Mouse (Mus musculus): ENCODE measurements around the gene Akap6. TPM values are rescaled to one million over a fixed set of nuclear protein-coding genes. Genes with fewer than 3 reads are reported as not detected.

Gene Akap6
- polyA plus RNA-seq, 1 experiment from 2014 or later: 10.8 TPM

DNA sequence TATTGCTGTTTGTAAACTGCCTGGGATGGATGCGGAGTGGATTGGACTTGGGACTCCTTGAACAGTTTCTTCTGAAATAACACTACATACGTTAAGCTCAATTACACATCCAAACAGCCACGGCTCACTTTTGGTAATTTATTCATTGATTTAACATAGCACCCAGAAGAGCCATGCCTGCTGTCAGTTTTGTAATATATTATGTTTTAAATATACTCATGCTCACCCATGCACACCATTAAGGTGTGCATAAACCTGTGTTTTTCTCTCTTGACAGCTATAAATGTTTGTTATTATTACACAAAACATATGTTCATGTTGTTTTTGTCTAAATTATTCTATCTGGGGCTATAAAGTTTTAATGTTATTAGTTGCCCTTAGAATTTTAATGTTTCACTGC lies 258.4 kb downstream of the Akap6 start:
- WGBS: 85% methylated on average over 3 of the region's 3 CpGs
- Histone ChIP-seq H3K27ac (ENCODE audit: low read length) (no peak overlapping the region), H3K9ac (ENCODE audit: low read length) (no peak overlapping the region), H3K27me3 (ENCODE audit: control insufficient read depth, insufficient read depth, low read length) (no peaks in the 10 kb centered on the region), H3K4me2 (ENCODE audit: low read depth, low read length) (no peak overlapping the region), H3K9me3 (replicated peaks; ENCODE audit: control insufficient read depth, low read length) (no peaks in the 10 kb centered on the region), H3K4me1 (ENCODE audit: control insufficient read depth, insufficient read depth, low read length) (no peaks in the 10 kb centered on the region), H3K36me3 (ENCODE audit: control insufficient read depth, insufficient read depth) (0 out of 2 replicates have a peak, but pooled peaks cover 2% of the 10 kb centered on the region), H3K4me3 (ENCODE audit: low read length) (no peak overlapping the region)
- no peak for ATAC-seq (replicated peaks; ENCODE audit: extremely low read depth, insufficient read depth, low FRiP score)

DNA sequence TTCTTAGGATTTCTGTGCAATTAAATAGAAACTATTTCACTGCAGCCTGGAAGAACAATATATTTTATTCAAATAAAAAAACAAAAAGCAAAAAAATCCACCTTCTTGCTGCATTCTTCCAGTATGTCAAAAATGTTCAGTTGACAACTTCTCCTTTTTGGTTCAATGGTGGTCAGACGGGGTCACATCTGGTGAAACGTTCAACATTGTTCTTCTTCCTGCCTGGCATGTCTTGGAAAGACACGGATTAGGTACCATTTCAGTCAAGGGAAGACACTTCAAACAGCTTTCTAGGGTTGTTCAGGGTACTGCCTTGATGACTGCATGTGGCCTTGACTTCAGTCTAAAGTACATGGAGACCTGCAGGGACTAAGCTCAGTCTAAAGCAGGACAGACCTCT lies 258.8 kb downstream of the Akap6 start:
- Histone ChIP-seq H3K27me3 (ENCODE audit: control insufficient read depth, insufficient read depth, low read length) (no peaks in the 10 kb centered on the region), H3K36me3 (ENCODE audit: control insufficient read depth, insufficient read depth) (0 out of 2 replicates have a peak, but pooled peaks cover 2% of the 10 kb centered on the region), H3K4me1 (ENCODE audit: control insufficient read depth, insufficient read depth, low read length) (no peaks in the 10 kb centered on the region), H3K4me2 (ENCODE audit: low read depth, low read length) (no peak overlapping the region), H3K9me3 (replicated peaks; ENCODE audit: control insufficient read depth, low read length) (no peaks in the 10 kb centered on the region), H3K4me3 (ENCODE audit: low read length) (no peak overlapping the region), H3K27ac (ENCODE audit: low read length) (no peak overlapping the region), H3K9ac (ENCODE audit: low read length) (no peak overlapping the region)
- no peak for ATAC-seq (replicated peaks; ENCODE audit: extremely low read depth, insufficient read depth, low FRiP score)
- WGBS: 62% methylated on average over 3 of the region's 3 CpGs

DNA sequence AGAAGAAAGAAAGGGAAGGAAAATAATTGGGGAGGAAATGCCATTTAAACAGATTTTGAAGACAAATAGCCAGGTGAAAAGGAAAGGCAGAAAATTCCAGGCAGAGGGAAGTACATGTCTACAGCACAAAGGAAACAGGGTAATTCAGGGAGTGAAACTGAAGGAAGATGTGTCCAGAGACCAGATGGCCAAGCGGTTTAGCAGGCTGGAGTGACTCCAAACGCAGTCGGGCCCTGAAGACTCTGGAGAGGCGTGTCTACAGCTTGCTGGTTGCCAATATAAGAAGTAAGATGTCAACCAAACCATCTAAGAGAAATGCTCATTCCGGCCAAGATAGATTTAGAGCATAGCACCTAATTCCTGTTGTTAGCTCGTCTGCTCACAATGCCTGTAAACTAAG lies 292.6 kb downstream of the Akap6 start:
- Histone ChIP-seq H3K4me3 (ENCODE audit: low read length) (no peak overlapping the region), H3K27ac (ENCODE audit: low read length) (no peak overlapping the region), H3K4me2 (ENCODE audit: low read depth, low read length) (no peak overlapping the region), H3K4me1 (ENCODE audit: control insufficient read depth, insufficient read depth, low read length) (no peaks in the 10 kb centered on the region), H3K36me3 (ENCODE audit: control insufficient read depth, insufficient read depth) (no peaks in the 10 kb centered on the region), H3K27me3 (ENCODE audit: control insufficient read depth, insufficient read depth, low read length) (no peaks in the 10 kb centered on the region), H3K9me3 (replicated peaks; ENCODE audit: control insufficient read depth, low read length) (no peaks in the 10 kb centered on the region), H3K9ac (ENCODE audit: low read length) (no peak overlapping the region)
- WGBS: 72% methylated on average over 6 of the region's 6 CpGs
- ATAC-seq (replicated peaks; ENCODE audit: extremely low read depth, insufficient read depth, low FRiP score): no peak

DNA sequence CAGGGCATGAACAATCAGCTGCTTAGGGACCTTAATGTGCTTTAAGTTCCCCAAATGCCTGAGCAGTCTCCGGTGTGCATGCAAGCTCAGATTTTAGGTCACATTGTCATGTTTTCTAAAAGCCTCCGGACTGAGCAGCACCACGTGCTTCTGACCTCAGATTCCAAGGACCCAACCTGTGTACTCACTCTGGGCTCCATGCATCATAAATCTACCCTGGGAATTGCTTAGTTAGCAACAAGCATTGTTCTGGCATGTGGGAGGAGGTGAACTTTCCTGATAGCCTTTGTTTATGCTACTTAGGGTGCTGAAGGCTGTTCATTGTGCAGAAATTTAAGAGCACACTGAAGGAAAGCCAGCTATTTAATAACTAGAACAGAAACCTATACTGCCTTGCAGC lies 313.2 kb downstream of the Akap6 start:
- no peaks in the 10 kb centered on the region for H3K9me3 ChIP-seq (replicated peaks; ENCODE audit: control insufficient read depth, low read length)
- 46% methylated on average over 3 of the region's 3 CpGs for WGBS
- no peaks in the 10 kb centered on the region for H3K36me3 ChIP-seq (ENCODE audit: control insufficient read depth, insufficient read depth)
- H3K27ac ChIP-seq (ENCODE audit: low read length): no peak overlapping the region
- no peak for ATAC-seq (replicated peaks; ENCODE audit: extremely low read depth, insufficient read depth, low FRiP score)
- no peak overlapping the region for H3K9ac ChIP-seq (ENCODE audit: low read length)
- no peaks in the 10 kb centered on the region for H3K27me3 ChIP-seq (ENCODE audit: control insufficient read depth, insufficient read depth, low read length)
- no peaks in the 10 kb centered on the region for H3K4me1 ChIP-seq (ENCODE audit: control insufficient read depth, insufficient read depth, low read length)
- no peak overlapping the region for H3K4me2 ChIP-seq (ENCODE audit: low read depth, low read length)
- H3K4me3 ChIP-seq (ENCODE audit: low read length): no peak overlapping the region

DNA sequence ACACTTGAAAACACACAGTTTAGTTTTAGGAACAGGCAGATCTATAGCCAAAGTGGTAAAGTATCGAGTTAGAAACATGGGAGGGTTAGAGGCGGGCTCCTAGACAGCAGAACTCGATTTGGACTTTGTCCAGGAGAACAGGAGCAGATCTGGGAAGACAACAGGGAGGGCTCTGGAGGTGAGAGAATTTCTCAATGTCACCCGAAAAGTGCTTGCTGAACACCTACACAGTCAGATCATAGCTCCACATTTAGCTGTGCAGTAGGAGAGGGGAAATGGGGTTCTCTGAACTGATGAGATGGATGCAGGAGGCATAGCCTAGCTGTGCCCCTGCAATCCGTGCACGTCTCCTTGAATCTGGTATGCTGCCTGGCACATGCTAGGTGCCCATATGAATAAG lies 315.4 kb downstream of the Akap6 start:
- no peaks in the 10 kb centered on the region for H3K9me3 ChIP-seq (replicated peaks; ENCODE audit: control insufficient read depth, low read length)
- H3K4me1 ChIP-seq (ENCODE audit: control insufficient read depth, insufficient read depth, low read length): no peaks in the 10 kb centered on the region
- no peaks in the 10 kb centered on the region for H3K27me3 ChIP-seq (ENCODE audit: control insufficient read depth, insufficient read depth, low read length)
- no peak for ATAC-seq (replicated peaks; ENCODE audit: extremely low read depth, insufficient read depth, low FRiP score)
- H3K9ac ChIP-seq (ENCODE audit: low read length): no peak overlapping the region
- H3K27ac ChIP-seq (ENCODE audit: low read length): no peak overlapping the region
- no peak overlapping the region for H3K4me2 ChIP-seq (ENCODE audit: low read depth, low read length)
- no peak overlapping the region for H3K4me3 ChIP-seq (ENCODE audit: low read length)
- H3K36me3 ChIP-seq (ENCODE audit: control insufficient read depth, insufficient read depth): no peaks in the 10 kb centered on the region
- WGBS: 85% methylated on average over 6 of the region's 6 CpGs

DNA sequence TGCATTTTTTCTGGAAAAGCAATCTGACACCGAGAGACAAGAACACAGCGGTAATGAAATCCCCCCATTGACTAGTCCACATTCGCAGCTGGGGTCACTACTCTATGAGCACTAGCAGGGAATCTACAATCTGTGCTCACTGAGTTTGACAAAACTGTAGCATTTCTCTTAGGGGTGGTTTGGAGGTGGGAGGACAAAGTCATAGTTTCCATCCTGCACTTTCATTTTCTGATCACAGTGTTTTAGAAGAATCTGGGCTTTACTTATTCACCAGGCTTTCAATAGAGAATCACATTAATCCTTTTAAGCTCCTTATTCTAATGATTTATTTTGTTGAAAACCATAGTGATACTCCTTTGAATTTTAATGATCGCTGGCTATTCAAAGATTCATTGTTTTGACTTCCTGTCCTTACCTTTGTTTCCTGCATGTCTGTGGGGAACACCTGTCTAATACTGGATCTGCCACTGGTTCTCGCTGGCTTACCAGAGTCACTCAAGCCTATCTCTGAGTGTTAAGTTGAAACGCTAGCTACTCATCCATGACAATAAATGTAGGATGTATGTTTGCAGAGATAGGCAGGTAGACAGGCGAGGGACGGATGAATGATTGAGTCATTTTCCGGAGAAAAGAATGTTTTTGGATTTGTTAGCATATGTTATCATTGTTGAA lies 325.5 kb downstream of the Akap6 start:
- Histone ChIP-seq H3K27me3 (ENCODE audit: control insufficient read depth, insufficient read depth, low read length) (no peaks in the 10 kb centered on the region), H3K9ac (ENCODE audit: low read length) (no peak overlapping the region), H3K4me3 (ENCODE audit: low read length) (no peak overlapping the region), H3K4me1 (ENCODE audit: control insufficient read depth, insufficient read depth, low read length) (no peaks in the 10 kb centered on the region), H3K4me2 (ENCODE audit: low read depth, low read length) (no peak overlapping the region), H3K9me3 (replicated peaks; ENCODE audit: control insufficient read depth, low read length) (no peaks in the 10 kb centered on the region), H3K36me3 (ENCODE audit: control insufficient read depth, insufficient read depth) (peaks cover 3% of the 10 kb centered on the region; the same call in 1 of the 2 replicates), H3K27ac (ENCODE audit: low read length) (no peak overlapping the region)
- 82% methylated on average over 9 of the region's 9 CpGs for WGBS
- no peak for ATAC-seq (replicated peaks; ENCODE audit: extremely low read depth, insufficient read depth, low FRiP score)

DNA sequence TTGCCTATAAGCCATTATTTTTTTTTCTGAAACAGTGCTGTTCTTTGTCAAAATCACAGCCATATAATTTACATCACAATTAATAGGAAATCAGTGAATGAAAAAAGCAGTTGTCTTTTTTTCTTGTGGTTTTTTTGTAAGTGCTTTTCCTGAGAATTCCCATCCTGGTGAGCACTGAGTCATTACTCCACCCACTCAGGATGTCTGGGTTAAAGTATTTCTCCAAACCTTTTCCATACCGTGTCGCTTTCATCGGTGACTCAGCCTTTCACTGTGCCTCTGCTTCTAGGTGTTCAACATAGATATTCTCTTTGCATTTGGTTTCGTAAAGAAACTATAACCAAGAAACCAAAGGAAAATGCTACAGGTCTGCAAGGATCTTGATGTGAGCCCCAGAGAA lies 328.1 kb downstream of the Akap6 start:
- Histone ChIP-seq H3K4me1 (ENCODE audit: control insufficient read depth, insufficient read depth, low read length) (no peaks in the 10 kb centered on the region), H3K27ac (ENCODE audit: low read length) (no peak overlapping the region), H3K36me3 (ENCODE audit: control insufficient read depth, insufficient read depth) (peaks cover 3% of the 10 kb centered on the region; the same call in 1 of the 2 replicates), H3K27me3 (ENCODE audit: control insufficient read depth, insufficient read depth, low read length) (no peaks in the 10 kb centered on the region), H3K9me3 (replicated peaks; ENCODE audit: control insufficient read depth, low read length) (no peaks in the 10 kb centered on the region), H3K4me3 (ENCODE audit: low read length) (no peak overlapping the region), H3K4me2 (ENCODE audit: low read depth, low read length) (no peak overlapping the region), H3K9ac (ENCODE audit: low read length) (no peak overlapping the region)
- ATAC-seq (replicated peaks; ENCODE audit: extremely low read depth, insufficient read depth, low FRiP score): no peak
- 70% methylated on average over 4 of the region's 4 CpGs for WGBS

DNA sequence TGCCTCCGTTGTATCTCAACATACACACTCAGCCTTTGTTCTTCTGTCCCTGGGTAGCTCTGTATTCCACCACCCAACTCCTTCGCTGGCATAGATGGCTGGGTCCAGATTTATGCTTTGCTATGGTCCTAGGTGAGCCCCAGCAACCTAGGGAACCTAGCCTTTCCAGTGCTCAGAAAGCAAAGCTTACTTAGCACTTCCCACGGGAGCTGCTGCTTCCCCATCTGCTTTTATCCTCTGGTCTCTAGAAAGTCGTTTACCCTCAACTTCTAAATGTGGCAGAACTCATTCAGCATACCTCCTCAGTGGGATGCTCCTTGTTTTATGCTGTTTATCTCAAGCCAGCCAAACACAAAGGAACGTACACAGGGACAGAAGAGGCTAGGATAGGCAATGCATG lies 329.7 kb downstream of the Akap6 start:
- Histone ChIP-seq H3K4me1 (ENCODE audit: control insufficient read depth, insufficient read depth, low read length) (peaks cover 6% of the 10 kb centered on the region), H3K9me3 (replicated peaks; ENCODE audit: control insufficient read depth, low read length) (no peaks in the 10 kb centered on the region), H3K27me3 (ENCODE audit: control insufficient read depth, insufficient read depth, low read length) (no peaks in the 10 kb centered on the region), H3K9ac (ENCODE audit: low read length) (no peak overlapping the region), H3K36me3 (ENCODE audit: control insufficient read depth, insufficient read depth) (peaks cover 3% of the 10 kb centered on the region; the same call in 1 of the 2 replicates), H3K27ac (ENCODE audit: low read length) (no peak overlapping the region), H3K4me2 (ENCODE audit: low read depth, low read length) (no peak overlapping the region), H3K4me3 (ENCODE audit: low read length) (no peak overlapping the region)
- ATAC-seq (replicated peaks; ENCODE audit: extremely low read depth, insufficient read depth, low FRiP score): no peak
- 59% methylated on average over 5 of the region's 5 CpGs for WGBS

DNA sequence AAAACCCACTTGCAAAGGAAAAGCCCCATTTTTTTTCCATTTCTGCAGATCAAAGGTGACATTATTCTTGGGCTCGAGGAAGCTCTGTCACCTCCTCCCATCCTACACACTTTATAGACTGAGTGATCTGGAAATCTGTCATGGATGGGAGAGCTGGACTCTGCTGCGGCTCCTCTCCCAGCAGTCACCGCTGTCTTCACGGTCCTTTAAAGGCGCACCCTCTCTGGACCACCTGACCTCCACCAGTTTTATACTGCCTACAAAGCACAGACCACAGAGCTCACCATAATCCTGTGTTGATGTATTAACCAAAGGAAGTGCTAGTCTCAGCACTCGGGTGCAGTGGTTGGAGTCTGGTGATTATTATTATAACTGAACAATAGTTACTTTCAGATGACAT lies 330.7 kb downstream of the Akap6 start:
- 78% methylated on average over 6 of the region's 6 CpGs for WGBS
- no peaks in the 10 kb centered on the region for H3K27me3 ChIP-seq (ENCODE audit: control insufficient read depth, insufficient read depth, low read length)
- no peak overlapping the region for H3K9ac ChIP-seq (ENCODE audit: low read length)
- no peaks in the 10 kb centered on the region for H3K9me3 ChIP-seq (replicated peaks; ENCODE audit: control insufficient read depth, low read length)
- H3K4me3 ChIP-seq (ENCODE audit: low read length): no peak overlapping the region
- peaks cover 6% of the 10 kb centered on the region for H3K4me1 ChIP-seq (ENCODE audit: control insufficient read depth, insufficient read depth, low read length)
- H3K4me2 ChIP-seq (ENCODE audit: low read depth, low read length): no peak overlapping the region
- H3K27ac ChIP-seq (ENCODE audit: low read length): no peak overlapping the region
- peaks cover 3% of the 10 kb centered on the region; the same call in 1 of the 2 replicates for H3K36me3 ChIP-seq (ENCODE audit: control insufficient read depth, insufficient read depth)
- no peak for ATAC-seq (replicated peaks; ENCODE audit: extremely low read depth, insufficient read depth, low FRiP score)
